Mouse (Mus musculus) regulatory T cell (primary cell): ENCODE results near the gene Med12l.

Experiments used
- in situ Hi-C: fragments of 300-600 bp; cut with MboI, MseI; formaldehyde crosslinking; loops from one replicate; pipeline ENCODE4 v1.15.1; 2025; ENCODE audit warnings: high pct_unique_total_duplicates

Gene Med12l

DNA sequence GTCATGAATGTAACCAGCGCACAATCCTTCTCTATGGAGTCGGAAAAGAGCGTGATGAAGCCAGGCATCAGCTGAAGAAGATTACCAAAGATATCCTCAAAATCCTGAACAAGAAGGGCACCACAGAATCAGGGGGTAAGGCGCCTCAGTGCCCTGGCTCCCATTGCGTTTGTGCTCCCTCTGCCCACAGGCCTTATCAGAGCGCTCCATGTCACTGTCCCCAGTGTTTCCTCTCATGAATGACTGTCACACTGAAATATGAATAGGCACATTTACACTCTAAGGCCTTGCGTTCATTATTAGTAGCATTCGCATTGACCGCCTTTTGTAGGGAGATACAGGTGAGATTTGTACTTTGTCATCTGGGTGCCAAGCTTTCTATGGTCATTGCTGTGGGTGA lies 222.1 kb downstream of the Med12l start:
- in situ Hi-C loops = loop anchor here (10.0 kb wide), 1 partner anchor 153 kb away; no protein-coding TSS in a partner anchor

- in situ Hi-C loops = loop anchor here (10.0 kb wide), 1 partner anchor 154 kb away; no protein-coding TSS in a partner anchor
Observed at GRCm38 (mm10) chr3:59228730-59229551, 223.3 kb downstream of the Med12l start.

DNA sequence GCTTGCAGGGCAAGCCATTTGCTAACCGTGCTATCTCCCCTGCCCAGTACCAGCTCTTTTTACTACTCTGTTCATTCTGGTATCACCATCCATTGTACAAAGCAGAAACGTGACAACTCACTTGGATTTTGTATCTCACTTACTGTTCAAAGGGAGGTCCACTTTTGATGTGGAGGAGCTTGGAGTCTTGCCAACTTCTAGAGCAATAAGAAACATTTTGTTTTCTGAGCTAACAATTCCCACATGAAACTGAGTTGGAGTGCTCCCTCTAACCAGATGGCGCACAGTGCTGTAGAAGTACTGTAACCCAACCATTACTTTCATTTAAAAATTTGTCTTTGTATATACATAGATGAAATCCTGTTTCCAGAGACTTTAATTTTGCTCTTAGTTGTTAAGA lies 225.3 kb downstream of the Med12l start:
- in situ Hi-C loops = no loop called here

DNA sequence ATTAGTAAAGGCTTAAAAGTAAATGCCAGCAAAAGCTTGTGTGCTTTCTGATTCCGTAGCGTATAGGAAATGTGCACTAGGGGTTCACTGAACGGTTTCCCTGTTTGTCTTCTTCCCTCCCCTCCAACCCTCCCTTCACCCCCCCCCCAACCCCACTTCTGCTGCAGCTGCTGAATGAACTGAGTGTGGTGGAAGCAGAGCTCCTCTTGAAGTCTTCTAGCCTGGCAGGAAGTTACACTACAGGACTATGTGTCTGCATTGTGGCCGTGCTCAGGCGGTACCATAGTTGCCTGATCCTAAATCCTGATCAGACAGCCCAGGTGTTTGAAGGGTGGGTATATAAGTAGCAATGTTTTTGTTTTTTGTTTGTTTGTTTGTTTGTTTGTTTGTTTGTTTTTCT lies 229.3 kb downstream of the Med12l start:
- in situ Hi-C loops = no loop called here

DNA sequence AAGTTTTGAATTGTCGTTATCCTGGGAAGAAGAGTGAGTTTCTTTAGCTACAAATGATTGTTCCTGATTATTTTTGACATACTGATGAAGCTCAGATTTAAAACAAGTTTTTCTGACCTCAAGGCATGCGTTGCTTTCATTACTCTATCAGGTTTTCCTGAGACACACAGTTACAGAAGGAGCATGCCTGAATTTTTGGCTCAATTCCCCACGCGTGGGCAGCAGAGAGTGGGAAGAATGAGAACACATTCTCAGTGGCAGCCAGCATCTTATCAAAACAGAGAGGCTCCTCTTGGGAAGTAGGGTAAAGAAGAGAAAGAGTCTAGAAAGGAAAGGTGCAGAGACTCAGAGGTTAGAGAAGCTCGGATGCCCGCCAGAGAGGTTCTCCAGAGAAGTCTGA lies 237.8 kb downstream of the Med12l start:
- in situ Hi-C loops = no loop called here

- in situ Hi-C loops = no loop called here
Observed at GRCm38 (mm10) chr3:59248031-59248430, 242.4 kb downstream of the Med12l start.

DNA sequence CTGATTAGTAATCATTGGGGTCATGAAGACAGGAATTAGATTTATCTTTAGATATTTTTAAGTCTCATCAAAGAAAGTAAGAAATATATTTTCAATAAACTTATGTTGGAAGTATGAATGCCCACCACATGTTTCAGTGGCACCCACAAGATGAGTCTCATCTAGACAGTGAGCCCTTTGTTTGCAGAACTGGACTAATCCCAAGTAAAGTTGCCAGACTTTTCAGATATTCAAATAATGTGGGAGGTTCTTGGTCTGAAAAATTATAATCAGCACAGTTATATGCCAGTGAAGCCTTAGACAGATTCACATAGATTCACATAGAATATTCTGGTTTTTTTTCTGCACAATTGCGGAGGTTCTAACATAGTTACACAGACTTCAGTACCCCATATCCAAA lies 244.8 kb downstream of the Med12l start:
- in situ Hi-C loops = no loop called here

DNA sequence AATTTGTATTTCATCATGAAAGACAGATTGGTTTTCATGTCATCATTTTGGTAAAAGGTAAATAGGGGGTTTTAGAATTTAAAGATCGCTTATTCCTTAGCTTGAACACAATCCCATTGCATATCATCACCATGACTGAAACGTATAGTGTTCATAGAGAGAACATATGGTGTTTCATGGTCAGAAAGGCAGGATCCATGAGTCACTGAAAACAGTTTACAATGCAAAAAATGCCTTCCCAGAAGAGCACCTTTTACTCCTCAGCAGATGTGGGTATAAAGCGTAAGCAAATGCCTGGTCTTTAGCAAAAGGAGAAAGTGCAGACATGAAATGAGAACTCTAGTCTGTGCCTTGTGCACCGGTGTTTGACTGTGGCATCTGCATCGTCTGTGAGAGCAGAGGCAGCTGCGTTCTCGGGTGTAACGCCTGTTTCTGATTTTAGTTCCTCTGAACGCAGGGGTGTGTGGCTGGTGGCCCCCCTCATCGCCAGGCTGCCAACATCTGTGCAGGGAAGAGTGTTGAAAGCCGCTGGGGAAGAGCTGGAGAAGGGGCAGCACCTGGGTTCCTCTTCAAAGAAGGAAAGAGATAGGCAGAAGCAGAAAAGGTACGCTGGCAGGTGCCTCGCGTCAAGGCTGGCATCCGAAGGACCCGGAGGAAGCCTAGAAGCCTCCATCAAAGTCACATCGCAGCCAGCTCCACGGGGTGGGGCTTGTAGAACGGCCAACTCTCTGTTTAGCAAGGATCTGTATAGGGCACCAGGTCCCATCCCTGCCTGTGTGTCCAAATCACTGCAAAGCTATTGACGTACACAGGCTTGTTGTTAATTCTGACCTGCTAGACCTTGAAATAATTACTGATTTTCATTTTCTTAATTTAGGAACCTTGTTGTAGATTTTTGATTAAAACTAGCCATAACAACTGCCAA lies 252.4 kb downstream of the Med12l start:
- in situ Hi-C loops = no loop called here

DNA sequence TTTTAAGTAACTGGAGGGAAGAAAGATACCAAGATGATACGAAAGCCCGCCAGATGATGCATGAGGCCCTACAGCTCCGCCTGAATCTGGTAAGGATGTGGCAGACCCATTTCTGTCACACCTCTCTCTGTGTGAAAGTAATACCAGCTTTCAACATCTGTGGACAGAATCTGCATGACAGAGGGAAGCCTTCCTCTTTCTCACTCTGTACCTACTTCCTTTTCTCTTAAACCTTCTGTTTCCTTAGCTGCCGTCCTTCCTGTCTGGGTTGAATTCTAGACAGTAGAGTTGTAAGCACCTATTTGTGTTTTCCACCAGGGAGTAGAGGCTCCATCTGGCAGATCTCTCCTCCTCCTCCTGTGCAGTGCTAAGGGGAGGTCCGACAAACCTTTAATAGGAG lies 255.1 kb downstream of the Med12l start:
- in situ Hi-C loops = no loop called here

DNA sequence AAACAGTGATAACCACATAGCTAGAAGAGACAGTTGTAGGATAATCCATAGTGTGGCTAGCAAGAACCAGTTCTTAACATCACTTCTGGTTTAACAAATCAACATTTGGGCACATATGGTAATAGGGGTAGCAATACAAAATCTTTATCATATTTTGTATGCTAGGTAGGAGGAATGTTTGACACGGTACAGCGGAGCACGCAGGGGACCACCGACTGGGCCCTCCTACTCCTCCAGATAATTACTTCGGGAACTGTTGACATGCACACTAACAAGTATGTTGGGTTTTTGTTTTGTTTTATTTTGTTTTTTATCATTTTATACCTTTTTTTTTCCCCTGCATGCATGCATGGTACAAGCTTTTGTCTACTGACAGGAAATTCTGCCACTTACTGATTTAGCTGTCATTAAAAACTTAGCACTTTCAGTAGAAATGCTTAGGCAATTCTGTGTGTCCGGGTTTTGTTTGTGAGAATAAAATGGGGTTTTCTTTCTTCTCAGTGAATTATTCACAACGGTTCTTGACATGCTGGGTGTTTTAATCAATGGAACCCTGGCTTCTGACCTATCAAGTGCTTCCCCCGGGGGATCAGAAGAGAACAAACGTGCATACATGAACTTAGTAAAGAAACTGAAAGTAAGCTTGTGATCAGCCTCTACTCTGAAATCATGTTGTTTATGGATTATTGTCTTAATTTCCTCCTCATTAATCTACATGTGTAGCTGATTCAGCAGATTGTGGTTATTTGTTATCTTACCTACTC lies 256.3 kb downstream of the Med12l start:
- in situ Hi-C loops = no loop called here

- in situ Hi-C loops = no loop called here
Observed at GRCm38 (mm10) chr3:59262704-59263103, 257.1 kb downstream of the Med12l start, which contains the start of gene P2ry12. Gene P2ry12, minus strand, starts transcription at chr3:59262871.

- in situ Hi-C loops = no loop called here
Observed at GRCm38 (mm10) chr3:59263417-59263816, 257.8 kb downstream of the Med12l start.

DNA sequence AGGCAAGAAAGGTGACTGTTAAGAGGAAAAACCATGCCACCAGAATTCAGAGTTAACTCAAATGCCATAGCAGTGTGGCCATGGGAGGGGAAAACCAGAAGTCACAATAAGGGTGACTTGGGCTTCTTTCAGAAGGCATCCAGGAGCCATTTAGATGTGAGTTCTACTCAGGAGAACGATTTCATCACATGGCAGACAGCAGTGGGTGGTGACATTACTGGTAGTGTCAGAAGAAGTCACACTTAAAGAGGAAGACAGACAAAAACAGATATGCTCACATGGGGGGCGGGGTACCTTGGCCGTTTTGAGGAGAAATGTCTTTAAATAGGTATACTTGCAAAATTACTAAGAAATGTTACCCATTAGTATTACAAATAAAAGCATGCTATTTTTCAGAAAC lies 258.4 kb downstream of the Med12l start:
- in situ Hi-C loops = no loop called here

DNA sequence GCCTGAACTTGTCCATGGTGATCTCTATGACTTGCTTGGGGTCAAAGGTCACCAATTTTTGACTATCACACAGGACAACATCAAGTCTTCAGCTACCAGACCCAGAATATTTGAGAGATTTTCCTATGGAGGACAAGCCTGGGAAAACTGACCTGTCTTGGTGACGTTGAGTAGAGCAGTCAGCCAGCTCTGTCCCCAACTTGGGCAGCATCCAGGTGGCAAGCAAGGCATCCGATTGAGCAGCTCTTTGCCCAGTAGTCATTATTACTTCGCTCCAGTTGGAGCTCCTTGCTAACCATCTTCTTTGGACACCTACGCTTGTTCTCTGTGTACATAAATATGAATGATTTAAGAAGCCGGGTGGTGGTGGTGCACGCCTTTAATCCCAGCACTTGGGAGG lies 265.2 kb downstream of the Med12l start:
- in situ Hi-C loops = loop anchor here (10.0 kb wide), 1 partner anchor 586 kb away; no protein-coding TSS in a partner anchor

- in situ Hi-C loops = loop anchor here (10.0 kb wide), 1 partner anchor 593 kb away; no protein-coding TSS in a partner anchor
Observed at GRCm38 (mm10) chr3:59277502-59278253, 272.1 kb downstream of the Med12l start.

- in situ Hi-C loops = loop anchor here (10.0 kb wide), 1 partner anchor 593 kb away; no protein-coding TSS in a partner anchor
Observed at GRCm38 (mm10) chr3:59278254-59278533, 272.6 kb downstream of the Med12l start.

DNA sequence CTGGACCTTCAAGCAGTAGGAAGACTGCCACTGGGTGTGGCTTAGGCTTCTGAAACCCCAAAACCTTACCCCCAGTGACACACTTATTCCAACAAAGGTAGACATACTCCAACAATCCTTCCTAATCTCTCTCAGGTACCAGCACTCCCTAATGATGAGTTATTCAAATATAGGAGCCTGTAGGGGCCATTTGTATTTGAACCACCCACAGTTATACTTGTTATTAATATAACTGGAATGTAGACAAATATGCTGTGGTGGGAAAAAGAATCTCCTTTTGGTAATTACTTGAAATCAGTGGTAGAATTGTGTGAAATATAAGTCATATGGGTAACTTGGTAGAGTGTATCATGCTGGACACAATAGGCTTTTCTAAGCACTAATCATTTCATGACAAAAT lies 273.0 kb downstream of the Med12l start:
- in situ Hi-C loops = loop anchor here (10.0 kb wide), 1 partner anchor 594 kb away; no protein-coding TSS in a partner anchor

GRCm38 (mm10) chr3:59290551-59290950 lies 284.9 kb downstream of the Med12l start:
- in situ Hi-C loops = no loop called here

GRCm38 (mm10) chr3:59293437-59294199 lies 288.0 kb downstream of the Med12l start:
- in situ Hi-C loops = no loop called here
